Mouse (Mus musculus): ENCODE results near the gene March1.

Gene March1

DNA sequence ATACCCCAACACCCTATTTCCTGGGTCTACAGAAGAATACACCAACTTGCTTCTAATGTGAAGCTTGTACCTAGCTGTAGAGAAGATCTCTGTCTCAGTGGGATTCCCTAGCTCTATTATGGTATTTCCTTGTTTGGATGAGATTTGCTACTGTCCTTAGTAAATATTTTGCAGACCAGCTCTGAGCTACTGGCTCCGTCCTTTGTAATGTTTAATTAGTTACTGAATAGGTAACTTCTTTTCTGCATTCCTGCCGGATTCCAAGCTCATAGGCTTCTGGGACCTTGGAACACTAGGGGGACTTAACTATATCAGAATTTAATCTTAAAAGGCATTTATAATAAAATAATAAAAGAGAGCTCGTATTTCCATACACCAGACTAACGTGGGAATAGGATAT is 799.9 kb downstream of the March1 start:
- peak; percentile 37 to 68 for DNase-seq

DNA sequence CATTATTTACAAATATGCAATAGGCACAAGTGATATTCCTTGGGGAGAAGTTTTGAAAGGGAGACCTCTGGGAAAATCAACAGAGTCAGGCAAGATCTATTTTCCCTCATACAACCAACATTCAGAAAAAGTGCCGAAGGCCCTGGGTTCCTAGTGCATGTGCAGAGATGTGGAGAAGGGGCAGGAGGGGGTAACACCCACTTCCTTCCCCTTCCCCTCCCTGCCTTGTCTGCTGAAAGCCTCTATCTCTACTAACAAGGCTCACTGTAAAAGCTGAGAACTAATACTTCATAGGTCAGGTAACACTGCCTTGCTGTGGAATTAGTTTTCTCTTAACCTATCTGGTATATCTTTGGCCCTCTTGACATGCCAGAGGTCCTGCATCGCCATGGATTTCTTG is 812.9 kb downstream of the March1 start:
- no peak for DNase-seq

DNA sequence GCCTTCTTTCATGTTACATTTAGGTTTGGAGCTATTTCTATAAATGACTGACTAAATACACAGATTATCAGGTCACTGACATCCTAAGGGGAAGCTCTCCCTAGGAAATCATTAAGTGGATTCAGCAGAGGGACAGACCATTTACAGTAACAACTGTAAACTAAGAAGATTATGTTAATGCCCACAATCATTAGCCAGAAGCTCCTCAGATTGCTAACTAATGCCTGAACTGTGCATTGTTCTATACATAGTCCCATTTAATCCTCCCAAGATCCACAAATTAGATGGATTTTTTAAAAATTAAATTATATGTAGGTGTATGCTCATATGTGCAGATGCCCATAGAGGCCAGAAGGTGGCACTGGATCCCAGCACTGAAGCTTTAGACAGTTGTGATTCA is 815.9 kb downstream of the March1 start:
- no peak for DNase-seq

DNA sequence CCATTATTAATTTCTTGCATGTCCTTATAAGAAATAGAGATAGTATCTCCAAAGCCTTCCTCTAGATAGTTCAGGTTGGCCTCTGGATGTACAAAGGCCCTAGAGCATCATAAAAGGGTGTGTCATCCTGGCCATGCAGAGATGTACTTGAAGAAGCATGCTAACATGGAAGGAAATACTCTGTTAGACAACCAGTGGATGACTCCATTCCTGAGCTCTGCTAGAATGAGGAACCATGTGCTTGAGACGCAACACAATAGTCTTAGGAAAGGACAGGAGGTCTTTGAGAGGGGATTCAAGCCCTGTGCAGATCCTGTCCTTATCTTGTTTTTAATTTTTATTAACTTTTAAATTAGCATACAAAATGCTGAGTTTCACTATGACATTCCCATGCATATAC is 819.1 kb downstream of the March1 start:
- DNase-seq: no peak

DNA sequence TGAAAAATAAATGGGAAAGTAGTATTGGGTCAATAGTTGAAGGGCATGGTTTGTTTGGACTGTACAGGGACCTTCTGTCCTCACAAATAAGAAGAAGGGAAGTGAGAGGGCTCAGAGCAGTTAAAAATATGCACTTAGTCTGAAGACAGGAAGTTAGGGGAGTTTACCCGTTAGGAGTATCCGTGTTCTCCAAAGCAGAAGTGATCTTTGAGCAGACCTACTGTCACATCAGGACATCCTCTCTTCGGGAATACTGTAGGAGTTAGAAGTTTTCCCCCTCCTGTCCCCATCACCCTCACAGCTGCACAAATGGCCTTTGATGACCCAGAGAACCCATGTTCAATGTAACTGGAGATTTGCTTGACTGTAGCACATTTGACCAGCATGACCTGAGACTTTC is 820.2 kb downstream of the March1 start:
- no peak for DNase-seq

DNA sequence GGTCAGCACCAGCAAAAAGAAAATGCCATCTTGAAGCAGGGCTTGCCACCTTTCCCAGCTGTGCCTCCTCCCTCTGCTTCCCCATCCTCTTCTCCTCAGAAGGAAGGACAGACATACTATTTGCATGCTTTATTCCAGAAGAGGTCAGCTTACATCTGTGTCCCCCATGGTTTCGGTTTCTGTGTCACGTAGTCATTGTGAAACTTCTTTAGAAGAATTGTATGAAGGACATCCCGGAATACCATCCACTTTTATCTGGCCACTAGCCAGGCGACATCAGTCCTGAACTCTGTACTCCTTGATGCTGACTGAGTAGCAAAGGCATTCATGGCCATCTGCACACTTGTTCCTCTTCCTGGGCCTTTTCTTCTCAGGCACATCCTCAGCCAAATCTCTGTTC is 820.8 kb downstream of the March1 start:
- DNase-seq: peak in 1 of 2 experiments; percentile 46

DNA sequence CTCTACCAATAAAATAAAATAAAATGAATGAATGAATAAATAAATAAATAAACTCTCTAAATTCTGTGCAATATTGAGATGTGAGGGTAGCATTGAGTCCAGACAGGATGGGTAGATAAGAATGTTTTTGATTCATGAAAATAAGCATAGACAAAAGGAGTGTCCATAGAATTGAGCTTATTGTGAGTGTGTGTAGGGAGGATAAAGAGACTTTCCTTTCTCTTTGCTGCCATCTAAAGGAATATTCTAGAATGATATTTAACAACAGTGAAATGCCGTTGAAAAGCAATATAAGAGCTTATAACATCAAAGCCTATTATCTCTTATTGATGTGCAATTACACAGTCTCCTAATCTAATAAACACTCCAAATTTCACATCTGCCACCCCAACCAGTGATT is 823.4 kb downstream of the March1 start:
- DNase-seq: no peak

DNA sequence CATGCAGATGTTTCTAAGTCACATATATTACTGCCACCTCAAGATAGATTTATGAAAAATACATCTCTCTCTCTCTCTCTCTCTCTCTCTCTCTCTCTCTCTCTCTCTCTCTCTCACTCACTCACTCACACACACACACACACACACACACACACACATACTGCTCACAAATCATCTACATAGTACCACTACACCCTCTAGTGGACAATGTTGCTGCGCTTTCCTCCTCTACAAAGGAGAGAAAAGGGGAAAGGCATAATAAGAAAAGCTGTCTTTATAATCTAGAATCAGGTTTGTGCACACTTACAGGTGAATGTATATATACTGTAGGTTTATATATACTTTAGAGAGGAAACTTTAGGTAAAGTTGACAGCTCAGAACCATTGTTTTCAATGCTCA is 825.1 kb downstream of the March1 start:
- peak in 1 of 2 experiments; percentile 29 for DNase-seq

DNA sequence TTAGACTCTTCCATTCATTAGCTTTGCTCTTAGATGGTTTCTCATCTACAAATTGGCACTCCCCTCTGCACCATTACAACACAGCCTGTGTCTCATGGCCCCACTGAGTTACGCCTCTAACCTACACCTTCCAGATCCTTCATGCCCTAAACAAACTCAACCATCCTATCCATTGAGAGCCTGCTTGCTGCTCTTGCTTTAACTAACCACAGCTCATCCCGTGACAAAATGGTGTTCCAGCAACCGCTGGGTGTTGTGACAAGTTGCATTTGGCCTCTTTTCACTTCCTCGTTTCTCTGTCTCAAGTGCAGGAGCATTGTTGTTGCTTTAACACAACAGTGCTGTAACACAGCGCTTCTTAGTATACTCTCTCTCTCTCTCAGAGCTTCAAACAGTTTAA is 826.4 kb downstream of the March1 start:
- no peak for DNase-seq

DNA sequence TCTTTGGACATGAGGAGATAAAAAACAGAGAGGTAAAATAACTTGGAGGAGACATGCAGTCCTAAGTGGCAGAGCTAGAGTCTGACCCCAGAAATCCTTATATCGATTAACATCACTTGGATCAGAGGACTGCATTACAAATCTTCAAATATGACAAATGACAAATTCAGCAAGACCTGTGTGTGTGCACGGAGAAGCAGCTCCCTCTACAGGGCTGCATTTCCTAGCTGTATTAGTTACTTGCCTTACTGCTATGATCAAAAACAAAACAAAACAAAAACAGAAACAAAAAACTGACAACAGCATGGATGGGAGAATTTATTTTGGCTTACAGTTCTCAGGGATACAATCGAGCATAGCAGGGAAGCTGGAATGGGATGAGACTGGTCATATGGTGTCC is 827.7 kb downstream of the March1 start:
- DNase-seq: no peak

DNA sequence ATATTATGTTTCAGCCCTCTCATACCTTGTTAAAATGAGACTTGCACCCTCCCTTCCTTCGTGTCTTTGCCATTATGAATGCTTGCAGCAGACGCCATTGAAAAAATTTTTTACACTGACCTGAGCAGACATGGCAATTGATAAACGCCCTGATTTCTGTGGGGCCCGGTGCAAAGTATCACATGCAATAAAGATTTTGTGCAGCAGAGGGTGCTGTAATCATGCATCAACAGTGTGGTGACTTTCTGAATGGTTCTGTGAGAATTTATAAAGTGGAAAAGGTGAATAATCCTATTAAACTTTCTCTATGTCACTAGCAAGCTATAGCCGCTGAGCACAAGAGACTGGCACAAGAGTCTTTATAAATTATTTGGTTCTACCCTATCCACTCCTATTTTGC is 833.0 kb downstream of the March1 start:
- DNase-seq: peak in 1 of 2 experiments; percentile 53

DNA sequence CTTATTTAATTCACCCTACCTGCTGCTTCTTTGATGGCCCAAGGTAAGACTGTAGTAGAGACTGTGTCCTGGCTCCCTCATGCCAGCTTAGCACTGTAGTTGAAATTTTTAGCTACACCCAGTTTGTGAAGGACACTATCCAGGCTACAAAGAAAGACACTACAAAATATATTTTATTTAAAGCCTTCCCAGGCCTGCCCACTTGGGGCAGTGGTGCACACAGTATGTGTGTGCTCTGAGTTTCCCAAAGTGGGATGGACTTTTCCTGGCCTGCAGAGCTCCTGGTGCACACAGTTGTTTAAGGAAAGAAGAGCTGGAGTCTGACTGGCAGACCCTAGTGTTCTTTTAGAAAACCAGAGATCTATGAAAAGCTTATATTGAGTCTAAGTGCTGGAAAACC is 839.4 kb downstream of the March1 start:
- no peak for DNase-seq

DNA sequence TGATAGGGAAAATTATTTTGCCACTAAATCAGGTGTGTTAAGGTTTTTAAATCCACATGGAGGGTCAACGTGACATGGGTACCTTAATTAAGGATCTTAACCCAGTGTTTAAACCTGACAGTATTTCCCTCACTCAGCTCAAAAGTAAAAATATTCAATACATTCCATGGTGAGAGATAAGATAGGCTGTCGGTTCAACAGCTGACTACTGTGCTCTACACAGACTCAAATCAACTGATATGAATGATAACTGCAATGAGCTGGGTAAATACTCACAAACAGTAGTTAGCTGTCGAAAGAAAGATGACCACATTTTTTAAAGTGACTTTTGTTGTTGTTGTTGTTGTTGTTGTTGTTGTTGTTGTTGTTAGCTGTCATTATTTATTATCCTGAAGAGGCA is 852.1 kb downstream of the March1 start:
- DNase-seq: no peak

DNA sequence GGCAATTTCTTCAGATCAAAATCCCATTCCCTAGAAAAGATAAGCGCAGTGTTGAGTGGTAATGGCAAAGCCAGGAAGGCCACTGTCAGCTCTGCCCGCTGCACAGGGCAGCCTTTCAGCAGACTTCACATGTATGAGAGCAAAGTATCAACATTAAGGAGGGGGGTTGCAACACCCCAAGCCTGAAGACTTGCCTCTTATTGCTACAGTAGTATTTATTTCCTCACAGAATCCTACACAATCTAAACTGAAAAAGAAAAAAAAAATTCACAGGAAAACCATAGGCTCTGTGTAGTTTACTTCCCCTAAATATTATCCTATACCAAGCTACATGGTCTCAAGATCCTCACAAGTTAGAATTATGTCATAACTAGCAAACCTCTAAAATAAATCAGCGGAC is 859.2 kb downstream of the March1 start:
- no peak for DNase-seq

DNA sequence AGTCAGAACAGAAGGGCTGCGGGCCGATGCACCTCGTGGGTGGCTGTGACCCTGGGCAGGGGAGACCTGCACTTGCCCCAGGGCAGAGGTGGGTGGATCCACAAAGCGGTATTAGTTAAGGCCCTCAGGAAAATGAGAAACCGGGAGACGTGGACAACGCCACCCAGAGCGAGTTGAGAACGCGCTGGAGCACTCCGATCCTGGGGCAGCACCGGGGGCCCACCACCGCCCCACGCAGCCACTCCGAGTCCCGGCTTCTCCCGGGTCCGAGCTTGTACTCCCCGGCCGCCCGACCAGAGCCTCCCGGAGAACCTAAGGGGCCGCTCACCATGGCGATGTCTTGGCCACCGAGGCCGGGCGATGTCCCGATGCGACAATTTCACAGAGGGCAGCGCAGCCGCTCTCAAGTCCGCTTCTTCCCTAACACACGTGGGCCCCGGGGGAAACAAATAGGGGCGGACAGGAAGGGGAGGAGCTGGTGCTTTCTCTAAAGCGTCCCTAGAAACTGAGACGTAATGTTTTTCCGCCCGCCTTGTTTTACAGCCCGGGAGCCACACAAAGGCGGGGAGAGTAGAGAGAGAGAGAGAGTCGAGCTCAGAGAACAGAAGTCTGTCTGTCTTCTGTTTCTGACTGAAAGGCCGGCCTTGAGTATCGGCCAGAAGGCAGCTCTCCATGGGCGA is 868.5 kb downstream of the March1 start, which contains the start of gene Tma16:
Gene Tma16, minus strand, starts transcription at position 447 of the 680 bp plus-strand sequence.
- peak; percentile 65 to 84 for DNase-seq

DNA sequence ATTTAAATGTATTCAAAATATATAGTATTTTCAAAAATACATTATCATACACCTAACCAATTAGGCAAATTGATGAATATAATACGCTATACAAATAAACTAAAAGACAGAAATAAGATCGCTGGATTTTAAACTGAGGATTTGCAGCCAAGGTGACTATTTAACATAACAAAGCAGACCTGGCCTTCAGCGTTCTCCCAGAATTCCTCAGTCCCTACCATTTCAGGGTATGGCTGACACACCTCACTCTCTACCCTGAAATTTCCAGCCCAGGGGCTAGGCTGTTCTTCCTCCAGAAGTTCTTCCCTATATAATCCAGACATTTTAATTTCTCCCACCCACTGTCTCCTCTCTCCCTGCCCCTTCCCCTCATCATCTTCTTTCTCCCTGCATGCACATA is 870.9 kb downstream of the March1 start:
- no peak for DNase-seq

DNA sequence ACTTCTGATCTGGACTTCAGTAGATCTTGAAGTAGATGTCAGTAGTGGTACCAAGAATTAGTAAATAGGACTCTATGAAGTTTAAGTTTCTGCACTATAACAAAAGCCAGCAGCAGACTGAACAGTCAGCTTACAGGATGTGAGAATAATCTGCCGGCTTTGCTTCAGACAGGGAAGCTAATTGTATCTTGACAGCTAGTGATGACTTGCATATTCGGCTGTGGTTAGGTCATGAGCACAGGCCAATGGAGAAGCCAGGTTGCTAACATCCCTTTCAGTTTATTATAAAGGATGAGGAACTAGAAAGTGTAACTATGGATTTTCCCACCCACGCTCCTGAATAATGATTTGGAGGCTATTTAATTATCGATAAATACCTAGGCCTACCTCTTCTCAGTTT is 872.9 kb downstream of the March1 start:
- no peak for DNase-seq

DNA sequence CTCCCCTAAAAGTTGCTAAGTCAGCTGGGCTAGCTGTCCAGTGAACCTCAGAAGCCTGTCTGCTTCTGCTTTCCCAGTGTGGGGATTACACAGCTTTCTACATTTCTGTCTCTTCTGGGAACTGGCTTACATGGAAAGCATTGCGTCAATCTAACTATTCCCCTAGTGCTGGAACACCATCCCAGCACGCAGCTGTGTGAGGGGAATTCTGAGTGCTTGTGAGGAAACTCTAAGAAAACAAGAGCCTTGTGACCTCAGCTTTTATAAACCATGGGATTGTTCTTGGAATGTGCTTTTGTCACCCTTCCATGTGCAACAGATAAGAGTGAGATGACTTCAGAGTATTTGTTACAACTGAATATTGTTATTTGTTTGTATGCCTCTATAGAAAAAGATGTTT is 876.8 kb downstream of the March1 start:
- no peak for DNase-seq

DNA sequence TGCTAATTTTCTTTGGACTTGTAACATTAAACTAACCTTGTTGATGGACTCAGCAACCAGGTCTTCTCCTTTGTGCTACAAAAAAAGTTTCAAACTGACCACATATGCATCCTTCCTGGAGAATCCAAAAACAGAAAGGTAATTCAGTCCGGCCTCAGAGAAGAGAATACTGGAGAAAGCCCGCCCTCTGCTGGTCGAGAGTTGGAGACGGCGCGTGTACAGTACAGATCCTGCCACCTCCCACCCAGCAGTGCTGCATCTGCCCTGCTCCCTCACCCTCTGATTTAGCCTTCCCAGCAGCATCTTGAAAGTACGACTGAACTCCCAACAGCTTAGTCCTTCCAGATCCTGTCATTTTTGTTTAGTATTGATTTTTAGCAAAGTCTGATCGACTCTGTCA is 878.0 kb downstream of the March1 start:
- DNase-seq: peak; percentile 27 to 69

DNA sequence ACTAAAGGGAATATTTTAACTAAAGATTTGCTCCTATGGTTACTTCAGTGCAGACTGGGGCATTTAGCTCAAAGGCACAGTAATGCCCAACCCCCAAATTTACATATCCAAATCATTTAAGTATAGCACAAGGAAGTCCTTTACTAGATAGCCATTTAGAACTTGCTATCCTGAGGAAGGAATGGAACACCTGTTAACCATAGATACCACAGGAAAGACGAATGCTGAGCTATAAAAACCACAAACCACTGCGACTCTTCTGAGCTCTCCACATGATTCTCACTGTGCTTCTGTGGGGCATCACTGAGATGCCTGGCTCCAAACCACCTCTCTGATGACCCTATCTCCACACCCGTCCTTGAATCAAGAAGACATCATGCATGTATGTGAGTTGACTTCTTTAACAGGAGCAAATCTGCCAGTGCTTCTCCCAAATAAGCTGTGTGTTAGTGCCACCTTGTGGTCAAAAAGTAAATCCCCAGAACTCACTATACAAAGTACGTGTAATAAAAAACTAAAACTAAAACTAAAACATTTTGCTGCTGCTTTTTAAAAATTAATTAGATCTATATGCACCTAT is 879.4 kb downstream of the March1 start:
- DNase-seq: peak; percentile 14 to 42

DNA sequence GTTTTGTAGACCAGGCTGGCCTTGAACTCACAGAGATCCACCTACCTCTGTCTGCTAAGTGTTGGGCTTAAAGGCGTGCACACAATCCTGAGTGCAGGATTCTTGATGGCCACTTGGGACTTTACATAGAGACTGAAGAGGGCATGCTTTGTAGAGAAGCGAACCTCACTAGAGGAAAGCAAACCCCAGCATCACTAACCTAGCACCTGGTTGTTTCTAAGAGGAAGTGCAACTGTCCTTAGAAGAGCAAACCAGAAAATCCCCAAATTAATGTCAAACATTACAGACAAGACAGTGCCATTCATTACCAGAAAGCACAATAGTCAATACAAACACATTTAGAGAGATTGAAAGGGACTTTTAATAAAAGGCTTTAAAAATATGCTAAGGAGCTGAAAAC is 885.7 kb downstream of the March1 start:
- DNase-seq: no peak

DNA sequence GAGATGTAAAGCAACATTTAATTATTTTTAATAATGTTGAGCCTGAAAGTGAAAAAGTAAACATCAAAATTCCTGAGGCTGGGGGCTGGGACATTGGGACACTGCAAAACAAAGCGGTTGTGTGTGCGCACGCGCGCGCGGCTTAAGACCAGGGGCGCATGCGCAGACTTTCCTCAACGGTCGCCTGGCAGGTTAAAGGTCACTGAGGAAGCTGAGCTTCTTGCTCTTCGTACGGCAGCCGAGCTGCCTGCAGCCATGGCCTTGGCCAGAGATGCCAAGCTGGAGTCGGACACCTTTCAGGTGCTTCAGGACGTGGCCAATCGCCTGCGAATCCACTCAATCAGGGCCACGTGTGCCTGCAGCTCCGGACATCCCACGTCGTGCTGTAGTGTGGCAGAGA is 893.8 kb downstream of the March1 start, which contains the start of gene Tktl2:
Gene Tktl2, plus strand, starts transcription at position 220 of the 400 bp plus-strand sequence.
- no peak for DNase-seq

DNA sequence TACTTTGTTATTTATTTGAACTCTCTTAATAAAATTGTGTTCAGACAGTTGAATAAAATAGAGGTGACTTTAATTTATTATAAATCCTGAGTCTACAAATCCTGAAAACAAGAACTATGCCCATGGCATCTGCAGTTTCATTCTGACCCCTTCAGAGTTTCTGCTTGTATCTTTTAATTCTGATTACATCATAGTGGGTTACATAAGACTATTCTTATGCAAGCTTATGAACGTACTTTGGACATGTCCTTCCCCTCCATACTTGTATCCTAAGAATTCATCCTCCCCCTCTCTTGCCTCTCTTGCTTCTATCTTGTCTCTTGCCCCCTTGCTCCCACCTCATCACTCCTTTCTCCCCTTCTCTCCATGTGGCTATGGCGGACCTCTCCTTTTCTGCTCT is 901.4 kb downstream of the March1 start:
- no peak for DNase-seq

DNA sequence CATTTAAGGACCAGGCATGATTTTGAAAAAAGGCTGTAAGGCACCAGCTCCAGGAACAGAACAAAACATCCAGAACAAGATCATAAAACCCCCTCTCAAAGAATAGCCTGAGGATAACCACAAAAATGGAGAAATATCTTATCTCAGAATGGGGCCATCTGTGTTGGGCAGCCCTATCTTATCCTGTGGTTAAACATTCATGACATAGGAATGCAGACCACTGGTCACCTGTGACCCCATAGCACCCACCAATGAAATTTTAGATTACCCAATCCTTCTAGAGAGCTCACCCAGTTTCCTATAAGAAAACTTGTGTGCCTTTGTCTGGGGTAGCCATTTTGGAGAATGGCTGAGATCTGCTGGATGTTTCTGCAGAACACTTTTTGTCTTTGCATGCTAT is 902.9 kb downstream of the March1 start:
- no peak for DNase-seq
